ENCODE assay signal across 17 mouse cellular contexts in the genomic region with DNA sequence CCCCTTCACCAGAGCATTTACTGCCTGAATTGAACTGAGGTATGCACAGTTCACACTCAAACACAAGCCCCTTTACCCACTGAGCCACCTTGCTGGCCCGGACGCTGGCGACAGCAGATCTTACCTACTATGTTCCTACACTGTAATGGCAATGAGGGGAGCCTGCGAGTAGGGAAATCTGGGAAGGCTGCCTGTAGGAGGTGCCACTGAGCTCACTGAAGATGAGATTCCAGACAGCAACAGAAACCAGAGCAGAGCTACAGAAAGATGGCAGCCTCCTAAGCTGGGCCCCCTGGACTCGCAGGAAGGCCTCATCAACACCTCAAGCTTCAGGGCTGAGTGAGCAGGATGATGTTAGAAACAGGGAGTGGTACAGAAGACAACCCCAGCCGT. TPM values are rescaled to one million over a fixed set of nuclear protein-coding genes. Genes with fewer than 3 reads are reported as not detected.
A peak's percentile ranks its signal among the peaks of the same experiment; 100 is the strongest.
DNase-seq lines count a peak whose midpoint lies in the region; ATAC-seq and TF ChIP-seq lines count a peak whose summit lies in the region.
"Had no signal": no experiment of that assay in that cellular context is flagged by ENCODE, and none has a peak within 500 bp of the region (broad histone marks: within the 10 kb centered on the region; RNA-seq: fewer than 3 reads in every experiment).

No protein-coding gene starts in this region.

- no peak overlapping the region for H3K9ac ChIP-seq in forebrain, embryonic 12.5 days
- H3K9ac ChIP-seq in liver, adult 2 months (ENCODE audit: low read depth, low read length) = no peak overlapping the region
- H3K9ac ChIP-seq in liver, embryonic 12.5 days = no peak overlapping the region
- H3K9ac ChIP-seq in midbrain, embryonic 14.5 days (replicated peaks; ENCODE audit: low read length) = no peak overlapping the region
- H3K9ac ChIP-seq: embryonic facial prominence, embryonic 13.5 days; heart, embryonic 13.5 days; limb, embryonic 12.5 days; lung, embryonic 15.5 days had no signal

- no peak for DNase-seq in forebrain, embryonic 10.5 days (ENCODE audit: extremely low spot score, low spot score)
- no peak for DNase-seq in liver, adult 2 months (ENCODE audit: extremely low read depth, low read depth, low spot score)
- peak; percentile 30 for DNase-seq in brain, adult 2 months (ENCODE audit: low read depth, low spot score)
- no peak for DNase-seq in midbrain, embryonic 14.5 days
- DNase-seq in thymus, postnatal 14 days = no peak
- DNase-seq in left cerebral cortex, postnatal 4 days = no peak
- DNase-seq: adrenal gland, postnatal 25 days; cerebellum, postnatal 36 days; gastrocnemius, postnatal 36 days; kidney, postnatal 10 days; thymus, postnatal 4 days had no signal

- H3K27me3 ChIP-seq in forebrain, embryonic 12.5 days = no peaks in the 10 kb centered on the region
- H3K27me3 ChIP-seq in forebrain, embryonic 10.5 days (ENCODE audit: poor library complexity, severe bottlenecking) = no peaks in the 10 kb centered on the region
- no peaks in the 10 kb centered on the region for H3K27me3 ChIP-seq in liver, adult 2 months (ENCODE audit: control insufficient read depth, insufficient read depth, low read length)
- H3K27me3 ChIP-seq in liver, embryonic 12.5 days (replicated peaks) = no peaks in the 10 kb centered on the region
- no peaks in the 10 kb centered on the region for H3K27me3 ChIP-seq in midbrain, embryonic 14.5 days (ENCODE audit: control insufficient read depth, insufficient read depth, low read length)
- H3K27me3 ChIP-seq: embryonic facial prominence, embryonic 13.5 days; heart, embryonic 13.5 days; limb, embryonic 12.5 days; lung, embryonic 15.5 days had no signal

- no peaks in the 10 kb centered on the region for H3K79me2 ChIP-seq in liver, adult 2 months (ENCODE audit: control insufficient read depth, insufficient read depth, low read length)

- ATAC-seq in forebrain, embryonic 12.5 days (ENCODE audit: low FRiP score) = no peak
- no peak for ATAC-seq in liver, embryonic 12.5 days
- no peak for ATAC-seq in midbrain, embryonic 14.5 days (ENCODE audit: low FRiP score, low TSS enrichment)

- no peak overlapping the region for H3K4me3 ChIP-seq in forebrain, embryonic 12.5 days (replicated peaks)
- H3K4me3 ChIP-seq in forebrain, embryonic 10.5 days = no peak overlapping the region
- no peak overlapping the region for H3K4me3 ChIP-seq in liver, adult 2 months (ENCODE audit: insufficient read depth, low read depth, low read length)
- no peak overlapping the region for H3K4me3 ChIP-seq in liver, embryonic 12.5 days
- H3K4me3 ChIP-seq in midbrain, embryonic 14.5 days (replicated peaks; ENCODE audit: low read depth, low read length) = no peak overlapping the region
- H3K4me3 ChIP-seq: embryonic facial prominence, embryonic 13.5 days; heart, embryonic 13.5 days; limb, embryonic 12.5 days; lung, embryonic 15.5 days had no signal

- WGBS in forebrain, embryonic 12.5 days = 91% methylated on average over 6 of the region's 6 CpGs
- 88% methylated on average over 6 of the region's 6 CpGs for WGBS in forebrain, embryonic 10.5 days
- 94% methylated on average over 6 of the region's 6 CpGs for WGBS in liver, adult 2 months
- 85% methylated on average over 6 of the region's 6 CpGs for WGBS in liver, embryonic 12.5 days (ENCODE audit: insufficient replicate concordance)
- 91% methylated on average over 6 of the region's 6 CpGs for WGBS in midbrain, embryonic 14.5 days

- no peaks in the 10 kb centered on the region for H3K9me3 ChIP-seq in forebrain, embryonic 12.5 days
- H3K9me3 ChIP-seq in forebrain, embryonic 10.5 days = no peaks in the 10 kb centered on the region
- H3K9me3 ChIP-seq in liver, embryonic 12.5 days (replicated peaks) = no peaks in the 10 kb centered on the region
- no peaks in the 10 kb centered on the region for H3K9me3 ChIP-seq in midbrain, embryonic 14.5 days (ENCODE audit: control insufficient read depth, low read length)
- H3K9me3 ChIP-seq: embryonic facial prominence, embryonic 13.5 days; heart, embryonic 13.5 days; limb, embryonic 12.5 days; lung, embryonic 15.5 days had no signal

- peaks cover 94% of the 10 kb centered on the region for H3K36me3 ChIP-seq in forebrain, embryonic 12.5 days (replicated peaks)
- H3K36me3 ChIP-seq in forebrain, embryonic 10.5 days (replicated peaks) = peaks cover 95% of the 10 kb centered on the region
- H3K36me3 ChIP-seq in liver, adult 2 months (ENCODE audit: control insufficient read depth, insufficient read depth, low read length) = peaks cover 50% of the 10 kb centered on the region
- H3K36me3 ChIP-seq in liver, embryonic 12.5 days = peaks cover 97% of the 10 kb centered on the region
- H3K36me3 ChIP-seq in midbrain, embryonic 14.5 days (ENCODE audit: control insufficient read depth, insufficient read depth, low read length) = peaks cover 89% of the 10 kb centered on the region

- H3K27ac ChIP-seq in forebrain, embryonic 12.5 days = peak overlapping the region; percentile 83
- no peak overlapping the region for H3K27ac ChIP-seq in forebrain, embryonic 10.5 days
- no peak overlapping the region for H3K27ac ChIP-seq in liver, adult 2 months (replicated peaks; ENCODE audit: insufficient read depth, low read depth, low read length)
- no peak overlapping the region for H3K27ac ChIP-seq in liver, embryonic 12.5 days
- H3K27ac ChIP-seq in midbrain, embryonic 14.5 days (replicated peaks; ENCODE audit: low read depth, low read length) = peak overlapping the region; percentile 89
- H3K27ac ChIP-seq: embryonic facial prominence, embryonic 13.5 days; heart, embryonic 13.5 days; limb, embryonic 12.5 days; lung, embryonic 15.5 days had no signal

- no peak overlapping the region for H3K4me2 ChIP-seq in forebrain, embryonic 12.5 days
- no peak overlapping the region for H3K4me2 ChIP-seq in liver, embryonic 12.5 days
- no peak overlapping the region for H3K4me2 ChIP-seq in midbrain, embryonic 14.5 days (ENCODE audit: low read length)
- H3K4me2 ChIP-seq: embryonic facial prominence, embryonic 13.5 days; heart, embryonic 13.5 days; limb, embryonic 12.5 days; lung, embryonic 15.5 days had no signal

- peaks cover 13% of the 10 kb centered on the region for H3K4me1 ChIP-seq in forebrain, embryonic 12.5 days
- H3K4me1 ChIP-seq in forebrain, embryonic 10.5 days = peaks cover 8% of the 10 kb centered on the region
- H3K4me1 ChIP-seq in liver, adult 2 months (ENCODE audit: control insufficient read depth, insufficient read depth, low read length) = no peaks in the 10 kb centered on the region
- peaks cover 3% of the 10 kb centered on the region; the same call in 1 of the 2 replicates for H3K4me1 ChIP-seq in liver, embryonic 12.5 days
- peaks cover 15% of the 10 kb centered on the region for H3K4me1 ChIP-seq in midbrain, embryonic 14.5 days (ENCODE audit: control insufficient read depth, insufficient read depth, low read length)
- H3K4me1 ChIP-seq: embryonic facial prominence, embryonic 13.5 days; heart, embryonic 13.5 days; limb, embryonic 12.5 days; lung, embryonic 15.5 days had no signal

- intact Hi-C loops in left cerebral cortex, postnatal 4 days (cut with DNase I) = no loop called here

- TF ChIP-seq CTCF in liver, adult 2 months (IDR thresholded peaks at IDR 0.05; ENCODE audit: low read depth, low read length) = peak; percentile 19; the same call in 1 of the 2 replicates

- TF ChIP-seq POLR2A in liver, adult 2 months (IDR thresholded peaks at IDR 0.05; ENCODE audit: extremely low read depth, insufficient read depth, low read length) = no peak

RNA-seq across cellular contexts. Expression of a gene that starts 22.0 kb away (rescaled TPM):
- 5.0 TPM in 2 replicates for polyA plus RNA-seq in forebrain, embryonic 12.5 days (2016; fragmentation: Nextera tagmentation; extraction: Ambion mirVana)
- 2.3 and 2.4 TPM in 2 replicates for polyA plus RNA-seq in forebrain, embryonic 10.5 days (2016; fragmentation: Nextera tagmentation; extraction: Ambion mirVana)
- total RNA-seq in liver, adult 2 months (2014; rRNA removed) = 0.13 and 0.37 TPM in 2 replicates
- polyA plus RNA-seq in liver, adult 2 months (2012; rRNA removed) = 1.5 and 1.9 TPM in 2 replicates
- polyA plus RNA-seq in liver, embryonic 12.5 days (2016; fragmentation: Nextera tagmentation; extraction: Ambion mirVana) = 0.38 and 0.48 TPM in 2 replicates
- polyA plus RNA-seq in midbrain, embryonic 14.5 days (2014; fragmentation: Nextera tagmentation; extraction: Ambion mirVana) = 25.2 and 34.8 TPM in 2 replicates
- total RNA-seq in left cerebral cortex, postnatal 4 days (2021) = 10 to 100 TPM; 25.3 to 26.6 TPM

RNA-seq across cellular contexts. Expression of a gene that starts 25.7 kb away (rescaled TPM):
- polyA plus RNA-seq in forebrain, embryonic 12.5 days (2016; fragmentation: Nextera tagmentation; extraction: Ambion mirVana) = 45.8 and 51.3 TPM in 2 replicates
- polyA plus RNA-seq in forebrain, embryonic 10.5 days (2016; fragmentation: Nextera tagmentation; extraction: Ambion mirVana) = 43.4 and 44.3 TPM in 2 replicates
- 7.4 TPM in 2 replicates for total RNA-seq in liver, adult 2 months (2014; rRNA removed)
- 11.9 and 13.1 TPM in 2 replicates for polyA plus RNA-seq in liver, adult 2 months (2012; rRNA removed)
- 9.8 and 10.0 TPM in 2 replicates for polyA plus RNA-seq in liver, embryonic 12.5 days (2016; fragmentation: Nextera tagmentation; extraction: Ambion mirVana)
- polyA plus RNA-seq in midbrain, embryonic 14.5 days (2014; fragmentation: Nextera tagmentation; extraction: Ambion mirVana) = 61.2 and 63.8 TPM in 2 replicates
- 100 to 1,000 TPM; 219 to 235 TPM for total RNA-seq in left cerebral cortex, postnatal 4 days (2021)

RNA-seq across cellular contexts. Expression of a gene that starts 26.2 kb away (rescaled TPM):
- 166 and 174 TPM in 2 replicates for polyA plus RNA-seq in forebrain, embryonic 12.5 days (2016; fragmentation: Nextera tagmentation; extraction: Ambion mirVana)
- 196 and 198 TPM in 2 replicates for polyA plus RNA-seq in forebrain, embryonic 10.5 days (2016; fragmentation: Nextera tagmentation; extraction: Ambion mirVana)
- total RNA-seq in liver, adult 2 months (2014; rRNA removed) = 32.8 and 33.1 TPM in 2 replicates
- 21.6 and 24.8 TPM in 2 replicates for polyA plus RNA-seq in liver, adult 2 months (2012; rRNA removed)
- polyA plus RNA-seq in liver, embryonic 12.5 days (2016; fragmentation: Nextera tagmentation; extraction: Ambion mirVana) = 113 and 121 TPM in 2 replicates
- polyA plus RNA-seq in midbrain, embryonic 14.5 days (2014; fragmentation: Nextera tagmentation; extraction: Ambion mirVana) = 118 and 119 TPM in 2 replicates
- 100 to 1,000 TPM; 170 to 180 TPM for total RNA-seq in left cerebral cortex, postnatal 4 days (2021)

RNA-seq across cellular contexts. Expression of a gene that starts 55.4 kb away (rescaled TPM):
- polyA plus RNA-seq in forebrain, embryonic 12.5 days (2016; fragmentation: Nextera tagmentation; extraction: Ambion mirVana) = 36.8 and 39.6 TPM in 2 replicates
- 51.4 and 53.1 TPM in 2 replicates for polyA plus RNA-seq in forebrain, embryonic 10.5 days (2016; fragmentation: Nextera tagmentation; extraction: Ambion mirVana)
- total RNA-seq in liver, adult 2 months (2014; rRNA removed) = 4.7 and 7.2 TPM in 2 replicates
- 9.7 and 10.8 TPM in 2 replicates for polyA plus RNA-seq in liver, adult 2 months (2012; rRNA removed)
- 29.0 and 29.6 TPM in 2 replicates for polyA plus RNA-seq in liver, embryonic 12.5 days (2016; fragmentation: Nextera tagmentation; extraction: Ambion mirVana)
- 25.4 and 29.0 TPM in 2 replicates for polyA plus RNA-seq in midbrain, embryonic 14.5 days (2014; fragmentation: Nextera tagmentation; extraction: Ambion mirVana)
- 10 to 100 TPM; 35.6 to 39.8 TPM for total RNA-seq in left cerebral cortex, postnatal 4 days (2021)

Comparison
In these comparisons a context has a peak if more than half of its experiments do, and no peak if none do; other contexts are left out.
1. H3K27ac ChIP-seq: peak in forebrain, embryonic 12.5 days (single experiment) and midbrain, embryonic 14.5 days (single experiment); none in forebrain, embryonic 10.5 days (single experiment), liver, adult 2 months (single experiment) and liver, embryonic 12.5 days (single experiment).